Mouse (Mus musculus): ENCODE results near the gene Tex37. TPM values are rescaled to one million over a fixed set of nuclear protein-coding genes. Genes with fewer than 3 reads are reported as not detected.

The Tex37 gene
- polyA plus RNA-seq, 1 experiment from 2014 or later: not detected

- H3K4me1 ChIP-seq (replicated peaks): peaks cover 14% of the 10 kb centered on the region
- ATAC-seq (ENCODE audit: low FRiP score, low read depth): no peak
- no peak overlapping the region for H3K4me3 ChIP-seq
- no peaks in the 10 kb centered on the region for H3K9me3 ChIP-seq
- H3K27ac ChIP-seq (replicated peaks): no peak overlapping the region
- 79% methylated on average over 5 of the region's 5 CpGs for WGBS
- H3K4me2 ChIP-seq: no peak overlapping the region
- H3K27me3 ChIP-seq: no peaks in the 10 kb centered on the region
- 0 out of 2 replicates have a peak, but pooled peaks cover 2% of the 10 kb centered on the region for H3K36me3 ChIP-seq
- no peak overlapping the region for H3K9ac ChIP-seq
These were observed 44.5 kb downstream of the Tex37 start for GRCm38 (mm10) chr6:70874035-70874775.

GRCm38 (mm10) chr6:70872570-70872969, 46.2 kb downstream of the Tex37 start:
- no peak overlapping the region for H3K27ac ChIP-seq (replicated peaks)
- H3K36me3 ChIP-seq: no peaks in the 10 kb centered on the region
- no peak overlapping the region for H3K9ac ChIP-seq
- H3K4me1 ChIP-seq (replicated peaks): peaks cover 14% of the 10 kb centered on the region
- WGBS: 71% methylated on average over 7 of the region's 7 CpGs
- H3K27me3 ChIP-seq: no peaks in the 10 kb centered on the region
- ATAC-seq (ENCODE audit: low FRiP score, low read depth): no peak
- H3K4me2 ChIP-seq: peak overlapping the region; percentile 39; the same call in 1 of the 2 replicates
- H3K9me3 ChIP-seq: no peaks in the 10 kb centered on the region
- H3K4me3 ChIP-seq: no peak overlapping the region

GRCm38 (mm10) chr6:70872128-70872527, 46.6 kb downstream of the Tex37 start:
- H3K36me3 ChIP-seq: no peaks in the 10 kb centered on the region
- peak overlapping the region; percentile 39 for H3K4me2 ChIP-seq
- no peak overlapping the region for H3K4me3 ChIP-seq
- H3K9me3 ChIP-seq: no peaks in the 10 kb centered on the region
- H3K27me3 ChIP-seq: no peaks in the 10 kb centered on the region
- ATAC-seq (ENCODE audit: low FRiP score, low read depth): peak; percentile 83
- 58% methylated on average over 10 of the region's 10 CpGs for WGBS
- no peak overlapping the region for H3K9ac ChIP-seq
- H3K27ac ChIP-seq (replicated peaks): no peak overlapping the region
- H3K4me1 ChIP-seq (replicated peaks): peaks cover 14% of the 10 kb centered on the region

DNA sequence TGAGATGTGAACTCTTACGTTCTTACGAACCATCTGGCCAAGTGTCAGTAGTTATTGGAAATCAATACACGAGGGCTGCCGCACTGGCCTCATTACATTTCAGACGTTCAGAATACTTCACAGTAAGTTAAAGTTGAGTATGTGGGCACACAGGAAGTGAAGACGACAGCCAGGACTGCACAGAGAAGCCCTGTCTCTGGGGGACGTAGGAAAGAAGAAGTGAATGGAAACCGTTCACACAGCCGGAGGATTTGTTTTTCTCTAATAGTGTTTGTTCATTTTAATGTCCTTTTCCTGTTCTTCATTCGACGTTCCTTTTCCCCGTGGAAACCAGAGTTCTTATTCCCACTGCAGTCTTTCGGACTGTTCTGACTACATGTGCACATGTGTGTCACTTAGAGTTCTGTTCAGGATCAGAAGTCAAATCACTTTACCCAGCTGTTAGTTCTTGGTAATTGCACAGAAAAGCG, 47.2 kb downstream of the Tex37 start:
- WGBS: 58% methylated on average over 14 of the region's 14 CpGs
- Histone ChIP-seq H3K9me3 (no peaks in the 10 kb centered on the region), H3K27me3 (no peaks in the 10 kb centered on the region), H3K4me2 (no peak overlapping the region), H3K4me3 (no peak overlapping the region), H3K9ac (no peak overlapping the region), H3K4me1 (replicated peaks) (peaks cover 14% of the 10 kb centered on the region), H3K27ac (replicated peaks) (no peak overlapping the region), H3K36me3 (no peaks in the 10 kb centered on the region)
- ATAC-seq (ENCODE audit: low FRiP score, low read depth): no peak; the same call in 1 of the 2 replicates

DNA sequence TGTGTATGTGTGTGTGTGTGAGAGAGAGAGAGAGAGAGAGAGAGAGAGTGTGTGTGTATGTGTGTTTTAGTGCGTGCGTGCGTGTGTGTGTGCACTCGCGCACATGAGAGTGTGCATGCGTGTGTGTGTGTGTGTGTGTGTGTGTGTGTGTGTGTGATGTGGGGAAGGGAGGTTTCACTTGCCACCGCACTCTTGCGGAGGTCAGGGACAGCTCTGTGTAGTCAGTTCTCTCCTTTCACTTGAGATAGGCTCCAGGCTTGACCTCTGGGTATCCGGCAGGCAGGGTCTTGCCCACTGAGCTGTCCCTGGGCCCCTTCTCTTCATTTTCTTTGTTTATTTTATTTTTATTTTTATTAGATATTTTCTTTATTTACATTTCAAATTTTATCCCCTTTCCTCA, 51.4 kb downstream of the Tex37 start:
- 91% methylated on average over 9 of the region's 9 CpGs for WGBS
- H3K9ac ChIP-seq: no peak overlapping the region
- ATAC-seq (ENCODE audit: low FRiP score, low read depth): no peak

GRCm38 (mm10) chr6:70866761-70867160, 52.0 kb downstream of the Tex37 start:
- H3K9ac ChIP-seq: no peak overlapping the region
- no peak overlapping the region for H3K4me3 ChIP-seq
- ATAC-seq (ENCODE audit: low FRiP score, low read depth): no peak
- no peak overlapping the region for H3K27ac ChIP-seq (replicated peaks)
- no peak overlapping the region for H3K4me2 ChIP-seq
- WGBS: 51% methylated on average over 5 of the region's 5 CpGs
- H3K36me3 ChIP-seq: no peaks in the 10 kb centered on the region
- peaks cover 6% of the 10 kb centered on the region; the same call in 1 of the 2 replicates for H3K4me1 ChIP-seq (replicated peaks)
- H3K9me3 ChIP-seq: no peaks in the 10 kb centered on the region
- no peaks in the 10 kb centered on the region for H3K27me3 ChIP-seq

More for the DNA sequence above, 51.4 kb downstream of the Tex37 start:
- H3K4me1 ChIP-seq (replicated peaks): peaks cover 10% of the 10 kb centered on the region
- no peaks in the 10 kb centered on the region for H3K27me3 ChIP-seq
- H3K4me3 ChIP-seq: no peak overlapping the region
- H3K4me2 ChIP-seq: no peak overlapping the region
- no peaks in the 10 kb centered on the region for H3K9me3 ChIP-seq
- no peaks in the 10 kb centered on the region for H3K36me3 ChIP-seq
- H3K27ac ChIP-seq (replicated peaks): no peak overlapping the region

- Histone ChIP-seq H3K27ac (replicated peaks) (no peak overlapping the region), H3K9ac (no peak overlapping the region), H3K9me3 (no peaks in the 10 kb centered on the region), H3K4me3 (no peak overlapping the region), H3K27me3 (no peaks in the 10 kb centered on the region), H3K4me2 (no peak overlapping the region), H3K4me1 (replicated peaks) (no peaks in the 10 kb centered on the region), H3K36me3 (peaks cover 6% of the 10 kb centered on the region)
- 89% methylated on average over 6 of the region's 6 CpGs for WGBS
- ATAC-seq (ENCODE audit: low FRiP score, low read depth): no peak
These were observed 54.4 kb downstream of the Tex37 start for GRCm38 (mm10) chr6:70864285-70864684.

Other genes with a start within 250 kb of the Tex37 start
- 2.8 and 3.1 TPM in 2 replicates for gene Rpia, start 126.7 kb downstream of the Tex37 start, polyA plus RNA-seq (2015; fragmentation: Nextera tagmentation; extraction: Ambion mirVana)
- 12.4 and 13.1 TPM in 2 replicates for gene Eif2ak3, start 74.4 kb downstream of the Tex37 start, polyA plus RNA-seq (2015; fragmentation: Nextera tagmentation; extraction: Ambion mirVana)
- gene Foxi3, start 37.6 kb upstream of the Tex37 start, polyA plus RNA-seq (2015; fragmentation: Nextera tagmentation; extraction: Ambion mirVana): not detected in 2 replicates
- 4.5 and 5.6 TPM in 2 replicates for gene Thnsl2, start 225.5 kb upstream of the Tex37 start, polyA plus RNA-seq (2015; fragmentation: Nextera tagmentation; extraction: Ambion mirVana)